Mouse (Mus musculus) mouse embryonic stem cell (cell line): ENCODE data around the gene Sec24d.
"Not testable (repeated sequence)": the region's sequence is repeated elsewhere in the genome, so short reads cannot be mapped to it uniquely, and the experiment has no call there.

Source experiments
- in situ Hi-C, 2 experiments: fragments of 300-500 bp; cut with MboI; formaldehyde crosslinking; loops; 1 replicate in 1 of 2; 3 replicates in 1 of 2; pipeline ENCODE4 v1.14.3; 2019 to 2020; ENCODE audit warnings: low sequenced_read_pairs in 2 of 2, low pct_unique_long_range_greater_than_20kb in 1 of 2, mixed read lengths in 1 of 2; ENCODE audit not compliant: unreplicated experiment in 1 of 2

Sec24d gene

GRCm38 (mm10) chr3:123332330-123333054 lies 65.2 kb downstream of the Sec24d start:
- in situ Hi-C loops = no loop called here

DNA sequence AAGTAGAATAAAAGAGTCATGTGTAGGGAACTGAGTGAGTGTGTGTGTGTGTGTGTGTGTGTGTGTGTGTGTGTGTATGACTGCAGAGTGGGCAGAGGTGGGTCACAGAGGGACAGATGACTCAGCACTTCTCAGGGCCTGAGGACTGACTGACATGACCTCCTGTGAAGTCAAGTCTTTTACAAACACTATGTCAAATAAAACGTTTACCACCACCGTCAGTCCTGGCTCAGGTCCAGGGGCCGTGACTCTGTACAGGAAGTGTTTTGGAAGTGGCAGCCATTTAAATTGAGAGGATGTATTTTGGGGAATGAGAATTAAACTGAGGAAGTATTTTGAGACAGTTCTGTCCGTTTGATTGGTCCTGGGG lies 65.8 kb downstream of the Sec24d start:
- in situ Hi-C loops = no loop called here

- in situ Hi-C loops = no loop called here
These were observed 67.7 kb downstream of the Sec24d start for GRCm38 (mm10) chr3:123334947-123335346.

GRCm38 (mm10) chr3:123335480-123335879 lies 68.2 kb downstream of the Sec24d start:
- in situ Hi-C loops = no loop called here

GRCm38 (mm10) chr3:123336455-123336854 lies 69.2 kb downstream of the Sec24d start:
- in situ Hi-C loops = no loop called here

DNA sequence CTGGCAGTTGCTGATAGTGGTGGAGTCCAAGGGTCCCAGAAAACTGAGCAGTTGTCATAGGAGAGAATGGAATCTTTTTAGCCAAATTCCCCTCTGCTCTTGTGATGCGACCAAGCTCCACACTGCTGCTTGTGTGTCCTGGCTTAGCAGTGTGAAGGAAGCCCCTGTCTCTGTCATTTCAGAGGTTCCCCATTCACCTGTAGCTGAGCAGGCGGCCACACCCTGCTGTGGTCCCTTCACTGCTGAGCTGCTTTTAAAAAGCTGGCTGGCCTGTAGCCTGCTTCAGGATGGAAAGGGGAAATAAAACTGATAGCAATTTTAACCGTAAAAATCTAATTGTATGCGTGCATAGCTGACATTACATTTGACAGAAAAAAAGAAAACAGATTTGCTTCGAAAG lies 69.7 kb downstream of the Sec24d start:
- in situ Hi-C loops = no loop called here

- in situ Hi-C loops = no loop called here
These were observed 70.6 kb downstream of the Sec24d start for GRCm38 (mm10) chr3:123337853-123338252.

GRCm38 (mm10) chr3:123338666-123339195 lies 71.5 kb downstream of the Sec24d start:
- in situ Hi-C loops = no loop called here

GRCm38 (mm10) chr3:123341049-123341448 lies 73.8 kb downstream of the Sec24d start:
- in situ Hi-C loops = no loop called here

DNA sequence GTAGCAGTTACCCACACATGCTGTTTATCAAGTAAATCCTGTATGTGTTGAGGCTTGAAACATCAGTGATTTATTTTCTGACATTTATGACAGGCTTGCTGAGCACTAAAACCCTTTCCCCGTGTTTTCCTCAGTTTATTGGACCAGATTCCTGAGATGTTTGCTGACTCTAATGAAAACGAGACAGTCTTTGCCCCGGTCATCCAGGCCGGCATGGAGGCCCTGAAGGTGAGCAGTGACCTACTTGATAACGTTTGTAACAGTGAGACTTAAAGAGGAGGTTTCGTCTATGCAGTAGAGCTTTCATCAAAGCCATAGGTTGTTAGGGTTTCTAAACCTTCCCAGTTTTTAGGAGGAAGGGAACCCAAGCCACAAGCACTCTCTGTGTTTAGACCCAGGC lies 76.4 kb downstream of the Sec24d start:
- in situ Hi-C loops = no loop called here

DNA sequence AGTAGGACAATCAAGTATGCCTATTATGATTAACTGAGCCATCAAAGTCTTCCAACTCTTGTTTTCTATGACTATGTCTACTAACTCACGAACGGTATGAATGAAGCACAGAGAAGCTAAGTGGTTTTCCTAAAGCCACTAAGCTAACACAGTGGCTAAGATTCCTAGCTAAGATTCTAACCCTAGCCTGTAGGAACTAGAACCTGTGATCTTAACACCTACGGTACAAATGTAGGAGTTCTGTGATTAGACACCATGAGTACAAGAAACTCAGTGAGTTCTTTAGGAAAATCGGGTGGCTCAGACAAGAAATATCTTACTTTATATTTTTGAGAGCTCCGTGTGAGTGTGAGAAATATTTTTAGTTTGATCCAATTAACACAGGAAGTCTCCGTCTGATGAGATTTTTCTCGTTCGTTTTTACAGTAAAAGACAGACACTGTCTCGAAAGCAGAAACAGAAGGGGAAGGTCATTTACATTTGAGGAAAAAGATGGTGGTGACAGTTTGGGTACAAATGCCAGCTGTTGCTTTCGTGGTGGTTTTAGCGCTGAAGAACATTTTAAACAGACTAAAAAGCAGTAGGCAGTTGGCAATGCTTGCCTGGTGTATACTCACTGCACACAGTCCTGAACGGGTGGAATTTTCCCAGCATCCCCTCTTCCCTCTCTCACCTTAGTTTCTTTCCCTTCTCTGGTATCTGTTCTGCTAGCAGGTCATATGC lies 81.0 kb downstream of the Sec24d start:
- in situ Hi-C loops = no loop called here

GRCm38 (mm10) chr3:123350602-123351001 lies 83.3 kb downstream of the Sec24d start:
- in situ Hi-C loops = loop anchor here in 1 of 2 experiments (5.0 to 10.0 kb wide), 2 partner anchors 106 to 188 kb away; no protein-coding TSS in a partner anchor

DNA sequence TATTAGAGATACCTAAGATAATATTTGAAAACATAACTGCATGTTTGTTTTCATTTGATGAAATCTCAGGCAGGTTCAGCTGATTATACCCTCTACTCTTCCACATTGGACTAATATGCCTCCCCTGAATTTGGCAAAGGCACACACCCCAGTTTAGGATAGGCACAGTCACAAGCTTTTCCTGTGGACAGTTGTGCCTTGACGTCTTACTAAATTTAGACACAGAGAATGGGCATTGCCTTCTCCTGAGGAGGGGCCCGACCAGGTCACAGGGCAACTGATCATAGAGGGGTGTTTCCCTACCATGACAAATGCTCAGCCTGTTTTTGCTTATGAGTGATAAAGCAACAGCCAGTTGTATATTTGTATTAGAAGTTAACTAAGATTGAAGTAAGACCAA lies 84.3 kb downstream of the Sec24d start:
- in situ Hi-C loops = loop anchor here in 1 of 2 experiments (5.0 to 10.0 kb wide), 2 partner anchors 107 to 189 kb away; no protein-coding TSS in a partner anchor

GRCm38 (mm10) chr3:123353183-123353582 lies 85.9 kb downstream of the Sec24d start:
- in situ Hi-C loops = loop anchor here in 1 of 2 experiments (5.0 to 10.0 kb wide), 2 partner anchors 108 to 191 kb away; no protein-coding TSS in a partner anchor

DNA sequence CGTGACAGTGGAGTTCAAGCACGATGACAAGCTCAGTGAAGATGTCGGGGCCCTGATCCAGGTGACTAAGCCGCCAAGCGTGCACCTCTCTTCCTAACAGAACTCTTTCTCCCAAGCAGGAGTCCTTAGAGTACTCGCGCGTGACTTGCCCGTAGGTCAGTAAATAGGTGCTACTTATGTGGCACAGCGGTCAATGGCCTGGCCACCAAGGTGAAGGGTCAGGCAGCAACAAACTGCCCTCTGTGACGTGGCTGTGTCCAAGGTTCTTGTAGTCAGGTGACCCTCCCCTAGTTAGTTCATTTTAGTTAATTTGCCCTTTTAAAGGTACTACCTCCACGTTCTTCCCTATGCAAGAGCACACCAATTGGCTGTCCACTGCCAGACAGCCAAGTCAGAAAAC lies 86.4 kb downstream of the Sec24d start:
- in situ Hi-C loops = loop anchor here in 1 of 2 experiments (5.0 to 10.0 kb wide), 2 partner anchors 109 to 191 kb away; no protein-coding TSS in a partner anchor

- in situ Hi-C loops = loop anchor here in 1 of 2 experiments (5.0 to 10.0 kb wide), 2 partner anchors 110 to 192 kb away; no protein-coding TSS in a partner anchor
These were observed 87.1 kb downstream of the Sec24d start for GRCm38 (mm10) chr3:123354388-123354787.

DNA sequence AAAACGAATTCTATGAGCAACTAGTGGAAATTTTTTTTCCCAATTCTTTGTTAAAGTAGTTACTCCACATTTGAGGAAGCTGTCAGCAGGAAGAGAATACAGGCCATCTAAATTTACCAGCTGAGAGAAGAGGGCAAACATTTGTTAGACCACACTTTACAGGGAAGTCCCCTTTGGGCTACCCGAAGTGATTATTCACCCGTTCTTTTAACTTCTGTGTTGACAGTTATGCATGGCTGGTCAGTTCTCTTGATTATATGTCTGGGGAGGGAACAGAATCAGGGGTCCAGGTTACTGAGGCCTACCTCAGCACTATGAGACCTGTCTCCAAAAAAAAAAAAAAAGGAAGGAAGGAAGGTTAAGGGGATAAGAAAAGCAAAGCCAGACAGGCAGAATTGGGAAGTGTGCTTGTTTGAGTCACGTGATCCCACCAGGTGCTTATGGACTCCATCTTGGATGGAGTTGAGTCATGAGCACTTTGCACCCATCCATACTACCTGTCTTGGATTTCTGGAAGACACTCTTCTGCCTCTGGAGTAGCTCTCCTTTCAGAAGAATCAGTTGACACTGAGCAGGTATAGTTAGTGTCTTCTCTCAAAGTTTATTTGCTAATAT lies 89.2 kb downstream of the Sec24d start:
- in situ Hi-C loops = loop anchor here in 1 of 2 experiments (10.0 kb wide), 1 partner anchor 112 kb away; no protein-coding TSS in a partner anchor

GRCm38 (mm10) chr3:123366820-123367219 lies 99.6 kb downstream of the Sec24d start:
- in situ Hi-C loops = not testable (repeated sequence)

DNA sequence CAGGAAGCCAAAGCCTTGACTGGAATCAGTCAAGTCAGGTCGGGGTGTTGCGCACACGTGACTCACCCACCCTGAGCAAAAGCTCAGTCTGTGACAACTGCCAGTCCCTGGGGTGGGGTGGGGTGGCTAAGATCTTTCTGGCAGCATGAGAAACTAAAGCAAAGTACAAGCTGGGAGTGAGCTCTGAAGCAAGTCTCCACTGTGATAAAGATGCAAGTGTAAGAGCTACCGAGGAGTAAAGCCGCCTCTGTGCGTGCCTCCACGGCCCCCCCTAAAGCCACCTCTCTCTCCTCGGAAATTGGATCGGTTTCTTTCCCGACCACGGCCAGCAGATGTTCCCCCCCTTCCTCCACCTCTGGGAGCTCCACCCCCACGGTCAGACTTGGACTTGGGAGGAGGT lies 101.9 kb downstream of the Sec24d start:
- in situ Hi-C loops = no loop called here
